Mouse (Mus musculus): ENCODE measurements around the gene Aars2. TPM values are rescaled to one million over a fixed set of nuclear protein-coding genes. Genes with fewer than 3 reads are reported as not detected.

The Aars2 gene
- polyA plus RNA-seq, 1 experiment = 14.5 TPM

DNA sequence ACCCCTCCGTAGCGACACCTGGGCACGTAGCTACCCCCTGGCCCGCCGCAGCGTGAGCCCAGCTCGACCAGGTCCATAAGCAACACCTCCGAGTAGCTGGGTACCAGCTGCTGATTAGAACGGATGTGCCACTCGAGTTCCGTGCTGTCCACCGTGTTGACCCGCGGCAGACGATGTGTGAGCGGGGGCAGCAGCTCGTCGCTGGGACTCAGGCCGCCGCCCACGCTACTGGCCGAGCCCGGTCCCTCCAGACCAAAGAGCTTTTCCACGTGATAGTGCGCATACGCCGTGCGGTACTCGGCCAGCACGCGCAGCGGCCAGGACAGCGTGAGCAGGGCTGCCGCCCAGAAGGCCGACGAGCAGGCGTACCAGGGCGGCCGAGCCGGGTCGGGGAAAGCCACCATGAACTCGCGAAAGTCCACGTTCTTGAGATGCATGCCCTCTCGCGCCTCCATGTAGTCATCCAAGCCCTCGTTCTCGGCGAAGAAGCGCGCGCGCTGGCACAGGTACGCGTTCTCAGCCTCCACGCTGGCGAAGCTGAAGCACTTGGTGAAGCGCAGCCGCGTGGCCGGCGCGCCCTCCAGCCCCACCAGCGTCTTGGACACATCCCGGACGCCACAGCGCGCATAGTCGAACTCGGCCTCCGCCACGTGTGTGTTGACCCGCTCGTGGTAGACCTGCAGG, 38.8 kb downstream of the Aars2 start:
- no peak for TF ChIP-seq CTCF (IDR thresholded peaks at IDR 0.05; ENCODE audit: insufficient read depth, low read length)
- TF ChIP-seq POLR2A (IDR thresholded peaks at IDR 0.05; ENCODE audit: borderline replicate concordance, extremely low read depth, low read depth, low read length) = no peak
- peaks cover 5% of the 10 kb centered on the region for H3K4me1 ChIP-seq (ENCODE audit: control insufficient read depth, insufficient read depth, low read length)
- DNase-seq = no peak
- WGBS = 7% methylated on average over 74 of the region's 74 CpGs
- no peak overlapping the region for H3K4me3 ChIP-seq (replicated peaks; ENCODE audit: extremely low read depth, low read depth, low read length)

DNA sequence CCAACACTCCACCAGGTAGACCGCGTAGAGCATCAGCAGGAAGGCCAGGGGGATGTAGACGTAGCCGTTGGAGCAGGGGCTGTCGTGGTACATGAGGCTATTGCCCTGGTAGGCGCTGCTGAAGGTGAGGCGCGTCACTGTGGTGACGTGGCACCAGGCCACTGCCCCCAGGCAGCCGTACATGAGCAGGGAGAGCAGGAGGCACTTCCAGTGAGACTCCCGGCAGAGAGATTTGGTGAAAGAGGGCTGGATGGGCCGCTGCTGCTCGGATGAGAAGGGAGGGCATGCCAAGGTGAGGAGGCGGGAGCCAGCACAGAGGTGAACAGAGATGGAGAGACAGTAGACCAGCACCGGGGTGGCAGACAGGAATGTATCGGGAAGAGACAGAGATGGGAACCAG, 40.3 kb downstream of the Aars2 start:
- Histone ChIP-seq H3K4me1 (ENCODE audit: control insufficient read depth, insufficient read depth, low read length) (peaks cover 5% of the 10 kb centered on the region), H3K4me3 (replicated peaks; ENCODE audit: extremely low read depth, low read depth, low read length) (no peak overlapping the region)
- DNase-seq = no peak
- WGBS = 74% methylated on average over 16 of the region's 16 CpGs
- TF ChIP-seq POLR2A (IDR thresholded peaks at IDR 0.05; ENCODE audit: borderline replicate concordance, extremely low read depth, low read depth, low read length) (no peak), CTCF (IDR thresholded peaks at IDR 0.05; ENCODE audit: insufficient read depth, low read length) (no peak)

DNA sequence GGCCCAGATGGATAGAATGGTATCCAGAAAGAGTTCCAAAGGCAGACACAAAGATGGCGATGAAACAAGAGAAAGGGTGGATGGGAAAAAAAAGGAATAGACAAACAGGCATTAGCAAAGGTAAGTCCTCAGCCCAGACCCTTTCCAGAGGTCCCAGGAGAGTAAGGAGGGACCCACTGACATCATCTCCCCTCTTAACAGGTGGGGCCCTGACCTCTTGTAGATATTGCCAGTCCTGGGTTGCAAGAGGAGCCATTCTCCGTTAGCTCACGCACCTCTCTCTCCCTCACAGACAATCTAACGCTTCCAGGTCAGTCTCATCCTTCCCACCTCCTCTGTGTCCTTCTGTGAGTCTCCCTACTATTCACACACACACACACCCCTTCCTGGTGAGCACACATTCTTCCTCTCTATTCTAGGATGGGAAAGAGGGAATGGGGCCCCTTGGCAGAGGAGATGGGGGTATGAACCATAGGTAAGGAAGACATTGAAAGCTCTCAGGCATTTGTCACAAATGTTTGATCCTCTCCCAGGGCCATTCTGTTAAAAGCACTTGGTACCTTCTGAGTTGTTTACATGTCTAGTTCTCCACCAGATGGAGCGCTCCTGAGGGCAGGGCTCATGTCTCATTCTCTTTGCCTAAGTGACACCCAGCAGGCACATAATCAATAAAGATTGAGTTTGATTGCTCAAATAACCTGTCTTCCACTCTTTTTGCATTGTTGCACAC, 41.0 kb downstream of the Aars2 start:
- H3K4me3 ChIP-seq (replicated peaks; ENCODE audit: extremely low read depth, low read depth, low read length) = no peak overlapping the region
- peaks cover 5% of the 10 kb centered on the region for H3K4me1 ChIP-seq (ENCODE audit: control insufficient read depth, insufficient read depth, low read length)
- no peak for DNase-seq
- WGBS = 68% methylated on average over 5 of the region's 5 CpGs
- TF ChIP-seq CTCF (IDR thresholded peaks at IDR 0.05; ENCODE audit: insufficient read depth, low read length) (no peak), POLR2A (IDR thresholded peaks at IDR 0.05; ENCODE audit: borderline replicate concordance, extremely low read depth, low read depth, low read length) (no peak)

DNA sequence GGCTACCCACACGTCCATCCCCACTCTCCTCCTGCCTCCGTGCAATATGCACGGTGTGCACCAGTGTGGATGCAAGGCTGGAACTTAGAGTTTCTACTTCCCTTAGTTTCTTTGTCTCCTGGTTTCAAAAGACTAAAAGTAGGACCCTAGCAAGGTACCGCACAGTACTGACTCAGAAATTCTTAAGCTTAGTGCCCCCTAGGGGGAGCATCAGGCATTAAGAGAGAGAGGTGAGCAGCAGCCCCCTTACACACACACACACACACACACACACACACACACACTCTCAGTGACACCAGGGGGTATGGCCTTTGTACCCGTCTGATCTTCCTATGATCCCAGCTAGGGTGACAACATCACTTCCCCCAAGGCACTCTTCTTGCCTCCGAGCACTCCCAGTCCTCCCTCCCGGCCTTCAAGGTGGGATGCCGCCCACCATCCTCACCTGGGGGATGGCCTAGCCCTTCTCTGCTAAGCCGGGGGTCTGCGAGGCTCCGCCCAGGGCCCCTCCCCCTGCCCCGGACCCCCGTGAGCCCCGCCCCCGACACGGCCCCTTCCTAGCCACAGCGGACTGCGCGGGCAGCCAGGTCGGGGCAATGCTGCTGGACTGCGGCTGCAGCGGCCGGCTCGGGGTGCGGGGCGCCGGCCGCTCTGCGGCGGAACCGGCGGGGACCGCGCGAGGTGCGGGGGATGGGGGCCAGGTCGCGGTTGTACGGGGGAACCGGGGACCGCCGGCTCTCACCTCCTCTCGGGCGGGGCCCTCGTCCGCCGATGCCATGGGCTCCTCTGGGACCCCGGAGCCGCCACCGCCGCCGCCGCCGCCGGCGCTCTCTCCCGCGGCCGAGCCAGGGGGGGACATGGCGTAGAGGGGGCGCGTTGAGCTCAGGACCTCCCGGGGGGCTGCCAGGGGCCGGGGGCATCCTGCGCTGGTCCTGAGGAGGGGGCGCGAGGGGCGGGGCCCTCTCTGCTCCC, 42.2 kb downstream of the Aars2 start:
- Histone ChIP-seq H3K4me1 (ENCODE audit: control insufficient read depth, insufficient read depth, low read length) (peaks cover 5% of the 10 kb centered on the region), H3K4me3 (replicated peaks; ENCODE audit: extremely low read depth, low read depth, low read length) (no peak overlapping the region)
- TF ChIP-seq CTCF (IDR thresholded peaks at IDR 0.05; ENCODE audit: insufficient read depth, low read length) (no peak), POLR2A (IDR thresholded peaks at IDR 0.05; ENCODE audit: borderline replicate concordance, extremely low read depth, low read depth, low read length) (no peak)
- no peak for DNase-seq
- 4% methylated on average over 61 of the region's 68 CpGs for WGBS

DNA sequence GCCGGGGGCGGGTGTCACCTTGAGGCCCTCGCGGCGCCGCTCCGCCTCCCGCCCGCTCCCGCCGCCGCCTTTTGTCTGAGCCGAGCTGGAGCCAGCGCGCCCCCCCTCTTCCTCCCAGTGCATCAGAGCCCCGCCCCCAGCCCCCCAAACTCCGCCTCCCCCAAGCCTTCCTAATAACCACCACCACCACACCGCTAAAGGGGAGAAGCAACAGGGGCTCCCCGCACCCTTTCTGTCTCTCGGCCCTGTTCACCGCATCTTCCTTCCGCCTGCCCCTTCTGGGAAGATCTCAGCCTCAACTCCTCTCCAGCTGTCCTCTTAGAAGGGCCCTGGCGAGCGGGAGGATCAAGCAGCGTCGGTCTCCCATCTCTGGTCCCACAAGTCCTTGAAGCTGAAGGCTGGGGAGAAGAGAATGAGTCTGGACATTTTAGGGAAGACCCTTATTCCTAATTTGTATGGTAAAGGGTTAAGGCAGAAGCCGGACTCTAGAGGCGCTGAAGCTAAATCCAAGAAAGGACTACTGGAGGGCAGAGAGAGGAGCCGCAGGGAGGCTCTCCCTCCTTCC, 43.1 kb downstream of the Aars2 start, which contains the start of gene Tmem151b:
TSS of gene Tmem151b (minus strand) at position 61 of the 565 bp plus-strand sequence.
- TF ChIP-seq CTCF (IDR thresholded peaks at IDR 0.05; ENCODE audit: insufficient read depth, low read length) (no peak), POLR2A (IDR thresholded peaks at IDR 0.05; ENCODE audit: borderline replicate concordance, extremely low read depth, low read depth, low read length) (no peak)
- H3K4me1 ChIP-seq (ENCODE audit: control insufficient read depth, insufficient read depth, low read length) = peaks cover 5% of the 10 kb centered on the region
- DNase-seq = no peak
- no peak within 1 kb of the TSS for H3K4me3 ChIP-seq (replicated peaks; ENCODE audit: extremely low read depth, low read depth, low read length)
- 3% methylated on average over 15 of the region's 29 CpGs for WGBS

DNA sequence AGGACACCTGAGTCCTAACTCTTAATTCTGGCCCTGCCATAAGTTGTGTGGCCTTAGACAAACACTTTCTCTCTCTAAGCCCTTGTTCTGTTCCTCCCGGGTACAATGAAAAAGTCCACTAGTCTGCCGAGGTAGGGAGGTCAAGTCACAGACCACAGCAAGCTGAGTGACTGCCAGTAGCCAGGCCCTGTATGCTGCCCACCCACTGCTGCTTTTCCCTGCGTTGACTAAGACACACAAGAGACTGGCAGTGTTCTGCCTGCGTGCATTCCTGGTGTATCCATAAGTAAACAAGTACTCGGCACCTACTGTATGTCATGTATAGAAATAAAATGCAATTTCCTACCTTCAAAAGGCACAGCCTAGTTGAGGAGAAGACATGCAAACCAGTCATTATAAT, 43.6 kb downstream of the Aars2 start:
- H3K4me1 ChIP-seq (ENCODE audit: control insufficient read depth, insufficient read depth, low read length) = peaks cover 3% of the 10 kb centered on the region
- no peak overlapping the region for H3K4me3 ChIP-seq (replicated peaks; ENCODE audit: extremely low read depth, low read depth, low read length)
- 23% methylated on average over 5 of the region's 5 CpGs for WGBS
- DNase-seq = no peak
- no peak for TF ChIP-seq POLR2A (IDR thresholded peaks at IDR 0.05; ENCODE audit: borderline replicate concordance, extremely low read depth, low read depth, low read length)
- no peak for TF ChIP-seq CTCF (IDR thresholded peaks at IDR 0.05; ENCODE audit: insufficient read depth, low read length)

DNA sequence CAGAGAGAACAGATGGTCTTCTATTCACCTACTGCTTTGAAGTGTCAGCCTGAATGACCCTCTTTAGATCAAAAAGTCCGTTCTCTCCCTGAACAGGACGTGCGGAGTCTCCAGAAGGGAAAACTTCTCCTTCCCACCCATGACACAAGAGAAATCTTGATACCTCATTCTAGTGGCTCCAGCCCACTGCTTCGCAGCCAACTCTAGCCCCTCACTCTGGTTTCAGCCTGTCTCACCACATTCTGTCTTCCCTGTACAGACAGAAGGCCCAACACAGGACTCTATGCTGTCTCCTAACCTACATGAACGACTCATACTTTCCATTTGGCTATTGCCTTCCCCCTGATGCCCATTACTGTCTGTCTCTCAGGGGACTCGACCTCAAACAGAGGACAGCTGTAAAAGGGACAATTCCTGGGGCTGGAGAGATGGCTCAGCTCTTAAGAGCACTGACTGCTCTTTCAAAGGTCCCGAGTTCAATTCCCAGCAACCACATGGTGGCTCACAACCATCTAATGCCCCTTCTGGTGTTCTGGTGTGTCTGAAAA, 44.7 kb downstream of the Aars2 start:
- Histone ChIP-seq H3K4me3 (replicated peaks; ENCODE audit: extremely low read depth, low read depth, low read length) (no peak overlapping the region), H3K4me1 (ENCODE audit: control insufficient read depth, insufficient read depth, low read length) (peaks cover 5% of the 10 kb centered on the region)
- WGBS = 62% methylated on average over 7 of the region's 7 CpGs
- TF ChIP-seq POLR2A (IDR thresholded peaks at IDR 0.05; ENCODE audit: borderline replicate concordance, extremely low read depth, low read depth, low read length) (no peak), CTCF (IDR thresholded peaks at IDR 0.05; ENCODE audit: insufficient read depth, low read length) (no peak)
- no peak for DNase-seq

DNA sequence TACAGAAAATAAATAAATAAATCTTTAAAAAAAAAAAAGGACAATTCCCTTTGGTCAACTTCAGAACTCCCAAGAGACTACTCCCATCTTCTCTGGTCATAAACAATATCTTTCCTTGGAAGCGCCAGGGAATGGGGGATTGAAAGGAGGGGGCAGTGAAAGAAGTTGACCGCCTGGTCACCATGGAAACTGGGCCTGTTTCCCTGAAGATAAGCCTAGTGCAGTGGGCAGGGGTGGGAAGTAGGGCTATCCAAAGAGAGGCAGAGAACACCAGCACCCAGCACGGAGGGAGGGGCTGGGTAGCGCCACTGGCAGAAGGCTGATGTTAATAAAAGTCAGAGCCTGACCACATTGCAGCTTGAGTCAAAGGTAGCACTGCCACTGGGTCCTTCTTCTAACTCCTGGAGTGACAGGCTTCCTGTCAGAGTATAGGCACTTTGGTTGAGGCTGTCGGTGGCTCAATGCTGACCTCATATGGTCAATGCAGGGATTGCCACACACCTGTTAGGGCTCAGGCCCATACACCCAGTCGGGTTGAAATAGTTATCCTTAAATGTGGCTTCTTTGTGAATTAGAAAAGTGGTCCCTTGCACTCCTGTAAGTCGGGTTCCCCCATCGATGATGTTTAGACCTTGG, 45.3 kb downstream of the Aars2 start:
- no peak overlapping the region for H3K4me3 ChIP-seq (replicated peaks; ENCODE audit: extremely low read depth, low read depth, low read length)
- peaks cover 5% of the 10 kb centered on the region for H3K4me1 ChIP-seq (ENCODE audit: control insufficient read depth, insufficient read depth, low read length)
- DNase-seq = peak; percentile 76
- no peak for TF ChIP-seq POLR2A (IDR thresholded peaks at IDR 0.05; ENCODE audit: borderline replicate concordance, extremely low read depth, low read depth, low read length)
- peak; percentile 92 for TF ChIP-seq CTCF (IDR thresholded peaks at IDR 0.05; ENCODE audit: insufficient read depth, low read length)
- WGBS = 10% methylated on average over 8 of the region's 8 CpGs
